Mouse (Mus musculus): ENCODE results near the gene Camk2b. TPM values are rescaled to one million over a fixed set of nuclear protein-coding genes. Genes with fewer than 3 reads are reported as not detected.
"Not testable (repeated sequence)": the region's sequence is repeated elsewhere in the genome, so short reads cannot be mapped to it uniquely, and the experiment has no call there.

The Camk2b gene
- polyA plus RNA-seq, 1 experiment from 2014 or later: 1.6 TPM

GRCm38 (mm10) chr11:6007010-6007778, 59.0 kb downstream of the Camk2b start:
- WGBS: 3% methylated on average over 22 of the region's 49 CpGs
- Histone ChIP-seq H3K4me3 (peak overlapping the region; percentile 44), H3K4me2 (replicated peaks) (peak overlapping the region; percentile 64), H3K27me3 (peaks cover 26% of the 10 kb centered on the region)
- H3K36me3 ChIP-seq; H3K9me3 ChIP-seq; ATAC-seq (ENCODE audit: low FRiP score, low read depth); H3K27ac ChIP-seq; H3K4me1 ChIP-seq; H3K9ac ChIP-seq: not testable (repeated sequence)

- Histone ChIP-seq H3K4me2 (replicated peaks) (peak overlapping the region; percentile 64), H3K4me3 (peak overlapping the region; percentile 44), H3K27me3 (peaks cover 26% of the 10 kb centered on the region)
- ATAC-seq (ENCODE audit: low FRiP score, low read depth); H3K9ac ChIP-seq; H3K27ac ChIP-seq; H3K9me3 ChIP-seq; H3K36me3 ChIP-seq; H3K4me1 ChIP-seq: not testable (repeated sequence)
- WGBS: 9% methylated on average over 41 of the region's 44 CpGs
Observed at GRCm38 (mm10) chr11:6006351-6007009, 59.7 kb downstream of the Camk2b start.

GRCm38 (mm10) chr11:6005374-6006043, 60.7 kb downstream of the Camk2b start:
- WGBS: 36% methylated on average over 1 of the region's 4 CpGs
- Histone ChIP-seq H3K4me1 (peaks cover 18% of the 10 kb centered on the region), H3K27me3 (peaks cover 26% of the 10 kb centered on the region)
- not testable (repeated sequence) for H3K4me3 ChIP-seq; H3K4me2 ChIP-seq (replicated peaks); H3K9me3 ChIP-seq; H3K9ac ChIP-seq; ATAC-seq (ENCODE audit: low FRiP score, low read depth); H3K27ac ChIP-seq; H3K36me3 ChIP-seq

- H3K4me3 ChIP-seq: no peak overlapping the region
- 35% methylated on average over 2 of the region's 2 CpGs for WGBS
- peaks cover 30% of the 10 kb centered on the region for H3K4me1 ChIP-seq
- ATAC-seq (ENCODE audit: low FRiP score, low read depth): no peak
- peaks cover 21% of the 10 kb centered on the region for H3K27me3 ChIP-seq
- no peaks in the 10 kb centered on the region for H3K9me3 ChIP-seq
- no peak overlapping the region for H3K4me2 ChIP-seq (replicated peaks)
- no peaks in the 10 kb centered on the region for H3K36me3 ChIP-seq
- H3K27ac ChIP-seq: no peak overlapping the region
- H3K9ac ChIP-seq: no peak overlapping the region
Observed at GRCm38 (mm10) chr11:6003046-6003639, 63.0 kb downstream of the Camk2b start.

GRCm38 (mm10) chr11:6001981-6002649, 64.0 kb downstream of the Camk2b start:
- Histone ChIP-seq H3K27ac (no peak overlapping the region; the same call in 1 of the 2 replicates), H3K4me3 (no peak overlapping the region), H3K4me1 (peaks cover 30% of the 10 kb centered on the region), H3K9ac (peak overlapping the region; percentile 45; the same call in 1 of the 2 replicates), H3K9me3 (no peaks in the 10 kb centered on the region), H3K27me3 (peaks cover 18% of the 10 kb centered on the region), H3K4me2 (replicated peaks) (no peak overlapping the region), H3K36me3 (no peaks in the 10 kb centered on the region)
- 74% methylated on average over 9 of the region's 9 CpGs for WGBS
- ATAC-seq (ENCODE audit: low FRiP score, low read depth): no peak

- H3K4me2 ChIP-seq (replicated peaks): no peak overlapping the region
- no peak overlapping the region for H3K4me3 ChIP-seq
- ATAC-seq (ENCODE audit: low FRiP score, low read depth): peak; percentile 8; the same call in 1 of the 2 replicates
- peaks cover 18% of the 10 kb centered on the region for H3K27me3 ChIP-seq
- H3K9ac ChIP-seq: no peak overlapping the region
- H3K27ac ChIP-seq: peak overlapping the region; percentile 78
- WGBS: 81% methylated on average over 14 of the region's 14 CpGs
- no peaks in the 10 kb centered on the region for H3K36me3 ChIP-seq
- no peaks in the 10 kb centered on the region for H3K9me3 ChIP-seq
- H3K4me1 ChIP-seq: peaks cover 30% of the 10 kb centered on the region
Observed at GRCm38 (mm10) chr11:6000961-6001682, 65.0 kb downstream of the Camk2b start.

- Histone ChIP-seq H3K27me3 (peaks cover 15% of the 10 kb centered on the region), H3K9me3 (no peaks in the 10 kb centered on the region), H3K4me3 (no peak overlapping the region), H3K9ac (peak overlapping the region; percentile 39; the same call in 1 of the 2 replicates), H3K4me2 (replicated peaks) (peak overlapping the region; percentile 10; the same call in 1 of the 2 replicates), H3K4me1 (peaks cover 30% of the 10 kb centered on the region), H3K27ac (peak overlapping the region; percentile 78), H3K36me3 (no peaks in the 10 kb centered on the region)
- ATAC-seq (ENCODE audit: low FRiP score, low read depth): peak; percentile 93
- 12% methylated on average over 8 of the region's 8 CpGs for WGBS
Observed at GRCm38 (mm10) chr11:5999832-6000771, 66.1 kb downstream of the Camk2b start.

- Histone ChIP-seq H3K27me3 (0 out of 2 replicates have a peak, but pooled peaks cover 3% of the 10 kb centered on the region), H3K36me3 (no peaks in the 10 kb centered on the region), H3K4me3 (no peak overlapping the region), H3K9ac (no peak overlapping the region), H3K4me2 (replicated peaks) (no peak overlapping the region), H3K9me3 (no peaks in the 10 kb centered on the region), H3K27ac (no peak overlapping the region), H3K4me1 (peaks cover 30% of the 10 kb centered on the region)
- no peak for ATAC-seq (ENCODE audit: low FRiP score, low read depth)
- 98% methylated on average over 2 of the region's 2 CpGs for WGBS
Observed at GRCm38 (mm10) chr11:5998472-5998871, 67.7 kb downstream of the Camk2b start.

GRCm38 (mm10) chr11:5995989-5996388, 70.2 kb downstream of the Camk2b start:
- no peak for ATAC-seq (ENCODE audit: low FRiP score, low read depth)
- no peak overlapping the region for H3K9ac ChIP-seq
- peaks cover 17% of the 10 kb centered on the region for H3K4me1 ChIP-seq
- H3K4me2 ChIP-seq (replicated peaks): no peak overlapping the region
- H3K4me3 ChIP-seq: no peak overlapping the region
- H3K36me3 ChIP-seq: no peaks in the 10 kb centered on the region
- H3K27ac ChIP-seq: no peak overlapping the region
- H3K27me3 ChIP-seq: 0 out of 2 replicates have a peak, but pooled peaks cover 3% of the 10 kb centered on the region
- H3K9me3 ChIP-seq: no peaks in the 10 kb centered on the region
- 21% methylated on average over 8 of the region's 8 CpGs for WGBS

GRCm38 (mm10) chr11:5994880-5995279, 71.3 kb downstream of the Camk2b start:
- no peak overlapping the region for H3K4me2 ChIP-seq (replicated peaks)
- H3K27ac ChIP-seq: no peak overlapping the region
- H3K4me3 ChIP-seq: no peak overlapping the region
- no peak overlapping the region for H3K9ac ChIP-seq
- 72% methylated on average over 3 of the region's 3 CpGs for WGBS
- no peaks in the 10 kb centered on the region for H3K36me3 ChIP-seq
- H3K27me3 ChIP-seq: 0 out of 2 replicates have a peak, but pooled peaks cover 3% of the 10 kb centered on the region
- no peaks in the 10 kb centered on the region for H3K9me3 ChIP-seq
- H3K4me1 ChIP-seq: peaks cover 6% of the 10 kb centered on the region
- no peak for ATAC-seq (ENCODE audit: low FRiP score, low read depth)

Data from limb, embryonic 13.5 days (tissue).